Mouse (Mus musculus) cerebellum, adult 11 months (tissue): ENCODE results near the gene Kdelr1.
"Not testable (repeated sequence)": the region's sequence is repeated elsewhere in the genome, so short reads cannot be mapped to it uniquely, and the experiment has no call there.

Source experiments
- DNase-seq: peaks from one replicate; pipeline ENCODE4 v3.0.0; 2022

Kdelr1 gene

DNA sequence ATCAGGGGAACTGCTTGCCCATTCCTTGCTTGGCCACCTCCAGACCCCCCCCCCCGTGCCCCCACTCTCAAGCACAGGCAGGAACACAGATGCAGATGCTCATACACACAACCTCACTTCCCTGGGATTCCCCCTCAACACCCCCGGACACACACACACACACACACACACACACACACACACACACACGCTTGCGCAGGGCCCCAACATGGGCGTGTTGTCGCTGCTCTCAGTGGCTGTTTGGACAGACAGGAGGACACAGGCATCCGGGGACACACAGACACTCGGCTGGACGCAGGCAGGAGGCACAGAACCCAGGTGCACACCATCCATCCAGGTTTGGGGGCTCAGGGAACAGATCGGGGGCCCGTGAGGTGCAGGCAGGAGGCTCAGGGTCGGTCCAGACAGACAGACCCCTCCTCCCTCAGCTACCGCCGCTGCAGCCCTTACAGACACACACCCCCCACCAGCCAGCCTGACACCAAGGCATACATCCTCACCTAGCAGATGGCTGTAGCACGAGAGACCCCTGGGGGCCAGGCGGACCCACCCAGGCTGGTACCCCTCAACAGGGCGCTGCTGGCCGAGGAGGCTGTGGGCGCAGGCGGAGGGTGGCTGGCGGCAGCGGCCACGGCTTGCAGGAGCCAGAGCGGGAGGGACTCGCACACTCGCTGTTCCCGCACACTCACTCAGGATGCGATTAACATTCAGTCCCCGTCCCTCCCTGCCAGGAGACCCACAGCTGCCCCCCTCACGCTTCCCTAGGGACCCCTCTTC is 2.1 kb upstream of the Kdelr1 start:
- no peak for DNase-seq

DNA sequence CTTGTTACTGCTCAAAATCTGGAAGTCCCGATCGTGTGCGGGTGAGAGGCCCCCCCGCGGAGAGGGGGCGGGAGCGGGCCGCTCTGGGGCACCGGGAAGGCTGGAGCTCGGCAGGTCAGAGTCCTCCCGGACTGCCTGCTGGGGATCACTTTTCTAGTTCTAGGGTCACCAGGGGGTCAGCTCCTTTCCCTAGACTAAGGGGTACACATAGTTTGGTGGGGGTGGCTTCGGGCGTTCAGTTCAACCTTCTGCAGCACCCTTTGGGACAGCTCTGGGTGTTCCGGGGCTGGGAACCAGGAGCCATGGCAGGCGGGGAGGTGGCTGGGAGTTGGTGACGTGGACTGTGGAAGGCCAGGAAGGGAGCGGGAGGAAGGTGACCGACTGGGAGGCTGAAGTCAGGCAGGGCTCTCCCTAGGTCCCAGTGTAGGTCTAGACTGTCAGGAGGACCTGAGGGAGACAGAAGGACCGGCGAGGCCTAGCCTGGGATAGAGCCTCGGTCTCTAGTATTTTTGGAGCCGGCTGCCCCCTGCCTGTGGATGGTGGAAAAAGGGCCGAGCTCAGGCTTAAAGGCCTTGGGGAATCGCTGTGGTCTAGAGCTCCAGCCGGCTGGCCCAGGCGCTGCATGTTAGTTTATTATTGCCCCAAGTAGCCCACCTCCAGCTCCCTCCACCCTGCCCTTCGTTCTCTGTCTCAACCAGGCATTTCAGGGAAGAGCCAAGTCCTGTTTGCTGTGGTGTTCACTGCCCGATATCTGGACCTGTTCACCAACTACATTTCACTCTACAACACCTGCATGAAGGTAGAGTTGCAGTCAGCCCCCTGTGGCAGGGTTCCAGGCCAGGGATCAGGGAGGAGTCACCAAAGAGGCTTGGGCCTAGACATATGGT is 732 bp downstream of the Kdelr1 start:
- peak; percentile 57 for DNase-seq

DNA sequence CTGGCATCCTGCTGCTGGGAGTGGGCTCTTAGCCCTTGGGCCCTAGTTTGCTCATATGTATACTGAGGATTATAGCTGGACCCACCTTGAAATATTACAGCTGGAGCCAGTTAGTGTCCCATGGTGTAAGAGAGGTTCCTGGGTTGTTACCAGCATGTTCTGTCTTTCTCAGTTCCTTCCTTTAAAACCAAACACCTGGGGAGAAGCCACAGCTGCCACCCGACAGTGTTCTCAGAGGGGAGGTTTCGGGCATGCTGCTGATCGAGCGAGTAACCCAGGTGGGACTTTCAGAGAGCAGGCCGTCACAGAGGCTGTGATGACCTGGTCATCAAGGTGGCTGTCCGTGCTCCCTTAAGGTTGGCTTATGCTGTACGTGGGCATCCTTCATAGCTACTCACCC is 4.3 kb downstream of the Kdelr1 start:
- DNase-seq = no peak

DNA sequence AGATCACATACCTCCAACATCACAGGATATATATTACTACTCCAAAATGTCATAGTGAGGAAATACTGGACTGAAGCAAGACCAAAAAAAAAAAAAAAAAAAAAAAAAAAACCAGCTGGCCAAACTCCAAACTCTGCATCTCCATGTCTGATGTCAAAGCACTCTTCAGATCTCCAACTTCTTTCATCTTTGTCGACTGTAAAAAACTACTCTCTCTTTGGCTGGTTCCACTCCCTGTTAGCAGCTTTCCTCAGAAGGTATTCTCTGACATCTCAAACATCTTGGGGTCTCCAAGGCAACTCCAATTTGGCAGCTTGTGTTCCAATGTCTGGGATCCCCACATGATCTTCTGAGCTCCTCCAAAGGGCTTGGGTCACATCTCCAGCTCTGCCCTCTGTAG is 5.7 kb downstream of the Kdelr1 start, which contains the start of gene Grin2d:
Gene Grin2d, minus strand, starts transcription at position 101 of the 400 bp plus-strand sequence.
- not testable (repeated sequence) for DNase-seq

DNA sequence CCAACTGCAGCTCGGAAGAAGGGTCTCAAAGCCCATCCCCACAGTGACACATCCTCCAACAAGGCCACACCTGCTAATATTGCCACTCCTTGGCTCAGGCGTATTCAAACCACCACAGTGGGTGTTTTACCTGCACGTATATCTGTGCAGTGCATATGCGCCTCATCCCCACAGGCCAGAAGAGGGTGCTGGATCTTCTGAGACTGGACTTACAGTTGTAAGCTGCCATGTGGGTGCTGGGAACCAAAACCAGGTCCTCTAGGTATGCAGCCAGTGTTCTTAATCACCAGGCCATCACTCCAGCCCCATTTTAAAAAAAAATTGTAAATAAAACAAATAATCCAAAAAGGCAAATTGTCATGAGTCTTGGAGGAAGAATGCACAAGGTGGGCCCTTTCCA is 8.0 kb downstream of the Kdelr1 start:
- DNase-seq = no peak

DNA sequence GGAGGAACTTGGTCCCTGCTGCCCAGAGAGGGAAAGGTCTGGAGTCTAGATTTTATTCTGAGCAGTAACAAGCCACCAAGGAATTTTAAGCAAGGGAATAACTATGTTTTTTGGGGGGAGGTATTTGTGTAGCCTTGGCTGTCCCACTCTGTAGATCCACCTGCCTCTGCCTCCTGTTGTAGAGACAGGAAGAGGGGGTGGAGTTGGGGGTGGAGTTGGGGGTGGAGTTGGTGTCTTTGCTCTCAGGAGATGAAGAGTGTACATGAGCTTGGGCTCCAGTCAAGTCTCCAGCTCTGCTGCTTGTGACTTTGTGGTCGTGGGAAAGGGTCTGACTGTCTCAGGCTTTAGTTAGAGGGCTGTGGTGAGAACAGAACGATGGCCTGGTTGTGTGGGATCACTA is 8.4 kb downstream of the Kdelr1 start:
- DNase-seq = no peak

DNA sequence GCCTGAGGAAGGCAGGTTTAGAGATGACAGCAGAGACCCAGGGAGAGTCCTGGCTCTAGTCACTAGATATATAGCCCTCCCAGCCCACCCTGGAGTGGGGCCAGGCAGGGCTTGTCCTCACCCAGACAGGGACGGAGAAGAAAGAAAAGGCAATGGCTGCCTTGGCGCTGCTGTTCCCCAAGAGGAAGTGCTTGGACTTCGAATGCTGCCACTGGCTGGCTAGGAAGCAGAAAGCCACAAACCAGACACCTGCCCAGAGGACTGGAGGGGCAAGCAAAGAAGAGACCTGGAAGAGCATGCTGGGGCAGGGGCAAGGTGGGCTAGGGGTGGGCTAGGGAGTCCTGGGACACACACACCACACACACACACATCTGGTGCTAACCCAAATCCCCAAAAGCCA is 14.7 kb downstream of the Kdelr1 start:
- no peak for DNase-seq

DNA sequence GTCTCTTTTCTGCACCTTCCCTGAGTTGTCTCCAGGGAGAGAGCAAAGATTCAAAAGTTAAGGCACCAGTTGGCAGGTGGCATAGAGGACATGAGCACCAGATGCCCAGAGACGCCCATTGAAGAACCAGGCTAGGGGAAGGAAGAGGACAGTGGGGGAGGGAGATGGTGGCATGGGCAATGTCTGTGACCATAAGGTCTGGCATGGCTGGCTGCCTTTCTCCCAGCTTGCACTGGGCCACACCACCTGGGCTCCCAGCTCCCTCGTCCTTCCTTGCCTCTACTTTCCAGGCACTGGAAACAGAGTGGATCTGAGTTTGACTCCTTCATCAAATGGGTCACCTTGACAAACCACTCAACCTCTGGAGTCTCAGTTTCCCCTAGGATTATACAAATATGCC is 20.1 kb downstream of the Kdelr1 start:
- no peak for DNase-seq

DNA sequence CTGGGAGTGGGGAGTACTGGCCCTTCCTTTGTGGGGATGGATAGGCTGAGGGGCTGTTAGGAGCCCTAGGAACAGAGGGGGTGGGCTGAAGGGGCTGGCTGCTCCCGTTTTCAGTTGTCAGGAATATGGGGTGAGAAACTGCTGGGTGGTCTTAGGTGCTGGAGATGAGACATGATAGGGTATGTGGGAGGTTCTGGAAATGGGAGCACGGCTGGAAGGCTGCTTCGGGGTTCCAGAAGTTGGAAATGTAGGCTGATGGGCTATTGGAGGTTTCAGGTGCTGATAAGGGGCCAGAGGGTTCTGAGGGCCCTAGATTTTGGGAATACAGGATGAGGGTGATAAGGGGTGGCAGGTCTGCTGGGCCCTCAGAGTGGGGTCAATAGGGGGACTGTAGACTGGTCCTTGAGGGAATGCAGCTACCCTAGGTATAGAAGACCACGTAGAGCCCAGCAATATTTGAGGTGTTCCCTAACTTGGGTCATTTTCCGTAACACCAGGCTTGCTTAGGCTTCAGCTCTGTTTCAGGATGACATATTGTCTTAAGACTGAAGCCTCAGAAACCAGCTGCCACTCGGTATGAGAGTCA is 23.5 kb downstream of the Kdelr1 start:
- DNase-seq = no peak

DNA sequence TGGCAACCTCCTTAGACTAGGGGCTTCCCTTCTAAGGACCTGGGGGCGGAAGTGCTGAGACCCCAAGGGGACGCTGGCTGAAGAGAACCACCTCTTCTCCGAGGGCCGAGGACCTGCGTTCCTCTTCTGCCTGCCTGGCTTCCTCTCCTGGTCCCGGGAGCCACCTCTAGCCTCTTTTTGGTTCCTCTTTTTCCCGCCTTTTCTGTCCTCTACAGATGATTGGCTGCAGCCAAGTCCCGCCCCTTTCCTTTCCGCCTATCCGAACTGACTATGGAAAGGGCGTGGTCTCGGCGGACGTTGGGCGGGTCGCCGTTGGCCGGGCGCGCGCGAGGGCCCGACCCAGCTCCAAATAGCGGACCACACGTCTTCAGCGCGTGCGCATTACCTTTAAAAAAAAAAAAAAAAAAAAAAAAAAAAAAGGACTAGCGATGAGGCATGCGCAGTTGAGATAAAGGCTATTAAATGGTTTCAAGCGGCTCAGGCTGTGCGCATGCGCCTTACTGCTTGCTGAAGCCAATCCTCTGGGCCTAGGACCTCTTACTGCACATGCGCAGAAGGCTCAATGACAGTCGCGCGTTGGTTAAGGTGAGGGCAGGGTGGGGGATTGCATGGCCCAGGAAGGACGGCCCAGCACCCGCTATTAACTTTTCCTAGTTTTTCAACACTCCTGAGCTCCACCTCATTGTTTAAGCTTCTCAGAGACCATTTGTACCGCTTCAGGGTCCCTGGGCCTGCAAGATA is 24.1 kb downstream of the Kdelr1 start, which contains the start of the genes Syngr4 and Tmem143:
Gene Syngr4, minus strand, starts transcription at position 198 of the 741 bp plus-strand sequence.
Gene Tmem143, plus strand, starts transcription at position 425 of the 741 bp plus-strand sequence.
- peak; percentile 99 for DNase-seq

DNA sequence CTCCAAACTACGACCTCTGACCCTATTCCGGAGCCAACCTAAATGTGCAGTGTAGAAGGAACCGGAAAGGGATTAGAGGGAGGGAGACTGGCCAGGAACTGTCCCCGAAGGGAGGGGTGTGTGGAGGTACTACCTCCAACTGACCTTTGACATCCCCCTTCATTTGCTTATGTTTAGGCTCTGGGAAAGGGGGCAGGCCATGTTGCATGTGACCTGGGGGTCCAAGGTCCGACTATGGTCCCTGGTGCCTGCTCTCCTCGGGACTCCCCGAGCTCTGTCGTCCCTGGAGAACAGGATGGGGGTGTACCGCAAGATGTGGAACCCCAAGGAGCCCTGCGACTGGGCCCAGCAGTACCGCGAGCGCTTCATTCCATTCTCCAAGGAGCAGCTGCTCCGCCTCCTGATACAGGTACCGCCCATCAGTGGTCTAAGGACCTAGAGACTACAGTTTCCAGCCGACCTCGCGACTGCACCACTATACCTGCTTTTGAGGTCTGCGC is 24.7 kb downstream of the Kdelr1 start:
- peak; percentile 63 for DNase-seq

DNA sequence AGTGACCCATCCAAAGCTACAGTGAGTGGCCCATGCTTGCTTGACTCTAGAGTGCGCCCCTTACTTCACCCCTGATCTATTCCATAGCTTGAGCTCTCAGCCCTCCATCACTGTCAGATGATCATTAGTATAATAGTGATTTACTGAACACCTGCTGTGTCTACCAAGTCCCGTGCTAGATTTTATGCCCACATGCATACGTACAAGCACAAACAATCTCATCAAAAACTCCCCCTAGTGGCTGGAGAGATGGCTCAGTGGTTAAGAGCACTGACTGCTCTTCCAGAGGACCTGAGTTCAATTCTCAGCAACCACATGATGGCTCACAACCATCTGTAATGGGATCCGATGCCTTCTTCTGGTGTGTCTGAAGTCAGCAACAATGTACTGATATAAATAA is 25.6 kb downstream of the Kdelr1 start:
- DNase-seq = not testable (repeated sequence)

DNA sequence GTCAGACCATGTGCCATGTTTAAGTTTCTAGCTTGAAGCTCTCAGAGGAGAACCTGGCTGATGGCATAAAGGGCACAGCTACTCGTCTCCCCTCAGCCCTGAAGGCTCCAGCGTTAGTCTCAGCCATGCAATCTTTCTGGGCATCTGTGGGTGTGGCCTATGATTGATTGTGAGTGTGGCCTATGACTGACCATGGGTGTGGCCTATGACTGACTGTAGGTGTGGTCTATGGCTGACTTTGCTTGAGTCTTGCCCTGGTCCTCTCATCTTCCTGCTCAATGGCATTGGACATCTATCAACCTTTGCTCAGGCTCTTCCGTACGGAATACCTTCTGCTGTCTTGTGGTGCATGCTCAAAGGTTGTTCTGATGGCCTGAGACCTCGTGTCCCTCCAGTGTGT is 29.0 kb downstream of the Kdelr1 start:
- DNase-seq = no peak

DNA sequence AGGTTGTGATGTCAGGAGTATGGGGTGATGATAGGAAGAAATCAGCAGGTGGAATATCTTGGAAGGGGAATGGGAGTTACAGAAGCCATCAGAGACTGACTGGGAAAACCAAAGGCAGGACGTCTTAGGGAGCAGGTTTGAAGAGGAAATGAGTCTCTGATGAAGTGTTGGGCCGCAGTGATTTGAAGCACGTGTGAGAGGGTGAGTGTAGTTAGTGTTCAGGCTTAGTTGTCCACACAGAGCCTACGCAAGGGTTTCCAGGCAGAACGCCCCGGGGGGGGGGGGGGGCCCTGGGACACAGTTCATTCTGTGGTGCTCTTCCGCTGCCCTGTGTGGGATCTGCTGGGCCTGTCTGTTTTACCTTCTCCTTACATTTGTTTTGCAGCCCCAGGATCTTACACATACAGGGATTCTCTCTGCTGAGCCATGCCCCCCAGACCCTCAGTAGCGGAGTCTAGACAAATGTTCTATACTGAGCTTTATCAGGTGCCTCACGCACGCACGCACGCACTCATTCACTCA is 30.0 kb downstream of the Kdelr1 start:
- no peak for DNase-seq

DNA sequence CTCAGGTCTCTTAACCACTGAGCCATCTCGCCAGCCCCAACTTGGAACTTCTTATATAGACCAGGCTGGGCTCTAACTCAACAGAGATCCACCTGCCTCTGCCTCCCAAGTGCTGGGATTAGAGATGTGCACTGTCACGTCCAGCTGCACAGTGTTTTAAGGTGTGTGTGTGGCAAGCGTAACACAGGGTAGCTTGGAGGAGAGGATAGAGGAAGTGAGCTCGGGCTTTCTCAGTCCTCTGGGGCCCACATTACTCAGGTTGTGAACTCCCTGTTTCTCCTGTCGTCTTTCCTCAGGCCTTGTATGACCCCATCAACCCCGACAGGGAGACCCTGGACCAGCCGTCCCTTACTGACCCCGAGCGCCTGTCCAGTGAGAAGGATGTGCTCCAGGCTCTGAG is 34.0 kb downstream of the Kdelr1 start:
- DNase-seq = no peak

DNA sequence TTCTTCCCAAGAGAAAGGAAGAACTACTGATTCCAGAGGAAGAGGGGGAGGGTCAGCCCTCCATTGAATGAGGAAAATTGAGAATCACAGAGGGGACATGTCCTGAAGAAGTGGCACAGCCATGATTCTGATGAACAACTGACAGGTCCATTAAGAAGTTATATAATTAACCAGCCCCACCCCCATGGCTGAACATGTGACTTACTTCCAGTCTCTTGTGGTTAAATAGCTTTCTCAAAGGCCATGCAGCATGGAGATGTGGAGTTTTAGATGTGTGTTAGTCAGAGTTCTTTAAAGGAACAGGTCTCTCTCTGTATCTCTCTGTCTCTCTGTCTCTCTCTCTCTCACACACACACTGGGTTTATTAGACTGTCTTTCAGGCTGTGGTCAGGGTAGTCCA is 35.8 kb downstream of the Kdelr1 start:
- DNase-seq = no peak

DNA sequence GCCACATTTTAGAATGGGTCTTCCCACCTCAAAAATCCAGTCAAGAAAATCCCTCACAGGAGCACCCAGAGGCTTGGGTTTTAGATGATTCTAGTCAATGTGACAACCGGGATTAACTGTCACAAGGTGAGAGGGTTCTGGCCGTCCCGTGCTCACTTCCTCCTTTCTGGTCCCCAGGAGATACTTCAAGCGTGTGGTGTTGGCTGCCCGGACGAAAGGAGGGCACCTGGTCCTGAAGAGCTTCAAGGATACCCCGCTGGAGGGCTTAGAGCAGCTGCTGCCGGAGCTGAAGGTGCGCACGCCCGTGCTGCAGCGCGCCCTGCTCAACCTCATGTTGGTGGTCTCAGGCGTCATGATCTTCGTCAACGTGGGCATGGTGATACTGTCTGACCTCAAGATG is 36.6 kb downstream of the Kdelr1 start:
- no peak for DNase-seq

DNA sequence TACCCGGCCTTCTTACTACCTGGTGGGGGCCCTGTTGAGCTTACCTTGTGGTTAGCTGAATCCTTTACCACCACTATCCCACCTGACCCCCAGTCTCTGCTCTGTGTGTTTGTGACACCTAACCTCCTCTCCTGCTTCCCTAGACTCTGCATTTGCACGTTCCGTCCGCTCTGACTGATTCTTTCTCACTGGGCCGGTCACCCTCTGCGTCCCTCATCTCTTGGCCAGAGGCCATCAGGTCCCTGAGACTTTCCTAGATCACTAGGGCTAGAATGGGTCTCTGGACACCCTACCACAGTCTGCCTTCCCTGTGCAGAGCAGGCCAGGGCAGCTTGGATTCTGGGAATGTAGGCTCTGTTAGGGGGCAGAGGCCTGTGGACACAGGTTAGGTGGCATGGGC is 41.5 kb downstream of the Kdelr1 start:
- no peak for DNase-seq

DNA sequence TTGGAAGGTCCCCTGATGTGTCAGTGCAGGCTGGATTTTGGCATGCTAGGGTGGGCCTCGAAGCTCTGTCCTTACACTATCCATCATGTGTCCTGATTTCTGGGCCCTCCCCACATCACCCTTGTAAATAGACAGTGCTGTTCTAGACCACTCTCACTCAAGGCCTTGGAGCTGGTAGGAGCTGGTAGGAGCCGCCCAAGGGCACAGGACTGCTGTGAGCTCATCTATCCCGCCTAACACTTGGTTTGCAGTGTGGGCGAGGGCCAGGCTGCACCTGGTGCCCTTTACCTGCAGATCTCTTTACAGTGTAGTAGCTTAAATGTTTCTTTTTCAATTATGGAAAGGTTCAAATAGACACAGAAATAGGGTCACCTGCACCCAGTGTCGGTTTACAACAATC is 42.4 kb downstream of the Kdelr1 start:
- DNase-seq = no peak

DNA sequence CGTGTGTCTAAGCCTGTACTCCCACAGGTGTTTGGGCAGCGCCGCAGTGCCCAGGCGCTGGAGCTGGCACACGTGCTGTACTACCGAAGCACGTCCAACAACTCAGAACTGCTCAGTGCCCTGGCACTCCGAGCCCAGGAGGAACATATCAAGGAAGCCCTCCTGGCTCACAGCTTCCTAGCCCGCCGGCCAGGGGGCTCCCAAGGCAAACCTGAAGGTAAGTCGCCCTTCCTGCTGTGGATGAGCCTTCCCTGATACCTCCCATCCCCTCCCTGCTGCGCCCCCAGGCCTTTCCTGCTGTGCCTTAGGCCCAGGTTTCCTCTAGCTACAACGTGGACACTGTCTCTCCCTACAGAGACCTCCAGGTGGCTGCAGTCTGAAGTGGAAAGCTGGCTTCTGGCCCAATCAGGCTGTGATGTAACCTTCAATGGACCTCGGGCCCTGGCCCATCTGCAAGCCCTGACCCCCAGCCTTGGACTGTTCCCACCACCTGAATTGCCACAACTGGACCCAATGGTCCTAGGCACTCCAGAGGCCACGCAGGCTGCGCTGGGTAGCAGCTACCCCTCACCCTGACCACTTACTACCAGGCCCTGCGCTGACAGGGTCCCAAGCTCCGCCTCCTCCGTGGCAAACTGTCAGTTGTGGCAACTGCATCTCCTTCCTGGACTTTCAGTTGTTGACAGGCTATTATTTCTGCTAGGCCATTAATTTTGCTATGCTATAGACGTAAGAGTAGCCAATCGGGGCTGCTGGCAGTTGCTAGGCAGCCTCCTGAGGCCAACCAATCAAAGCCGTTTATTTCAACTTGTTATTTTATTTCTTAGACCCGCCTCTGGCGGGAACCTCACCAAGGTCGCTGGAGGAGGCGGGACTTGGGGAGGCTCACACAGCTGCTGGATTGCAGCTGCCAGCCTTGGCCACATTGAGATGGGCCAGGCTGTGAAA is 43.8 kb downstream of the Kdelr1 start:
- no peak for DNase-seq
